Mouse (Mus musculus) G1E (cell line): Measurements from ENCODE around the gene Slc12a7.

Experiments used
- CTCF ChIP-seq: IDR thresholded peaks from 2 replicates; pipeline ENCODE4 v1.5.1; 2012; ENCODE audit warnings: low read depth, low read length, inconsistent platforms, mixed read lengths
- GATA1 ChIP-seq: IDR thresholded peaks from 2 replicates; pipeline ENCODE4 v1.6.1; 2012; ENCODE audit warnings: borderline replicate concordance, low read length, inconsistent platforms, mixed read lengths
- TAL1 ChIP-seq: conservative IDR thresholded peaks from 2 replicates; pipeline ENCODE4 v1.6.1; 2012; ENCODE audit warnings: low read depth, low read length, inconsistent platforms, mixed read lengths

- TF ChIP-seq CTCF (no peak), GATA1 (no peak), TAL1 (no peak)
Measured at GRCm38 (mm10) chr13:73757362-73757761, 24.5 kb downstream of the Slc12a7 start.
